In genomic region chr12:25100411-25101217, GRCm38 (mm10) we compare ENCODE assay signal across 8 mouse cellular contexts. TPM values are rescaled to one million over a fixed set of nuclear protein-coding genes. Genes with fewer than 3 reads are reported as not detected.
A peak's percentile ranks its signal among the peaks of the same experiment; 100 is the strongest.
DNase-seq lines count a peak whose midpoint lies in the region; ATAC-seq and TF ChIP-seq lines count a peak whose summit lies in the region.

No protein-coding gene starts in this region.

- peaks cover 55% of the 10 kb centered on the region for H3K4me1 ChIP-seq in megakaryocyte, embryonic 14.5 days
- no peaks in the 10 kb centered on the region for H3K4me1 ChIP-seq in heart, adult 2 months (ENCODE audit: control insufficient read depth, insufficient read depth, low read length)
- H3K4me1 ChIP-seq in liver, embryonic 11.5 days (replicated peaks; ENCODE audit: control insufficient read depth, insufficient read depth, low read length) = peaks cover 7% of the 10 kb centered on the region

- peaks cover 8% of the 10 kb centered on the region; the same call in 1 of the 2 replicates for H3K9me3 ChIP-seq in megakaryocyte, embryonic 14.5 days
- no peaks in the 10 kb centered on the region for H3K9me3 ChIP-seq in liver, embryonic 11.5 days (ENCODE audit: control insufficient read depth, low read length)

- H3K9ac ChIP-seq in heart, adult 2 months (ENCODE audit: low read depth, low read length) = peak overlapping the region; percentile 72
- H3K9ac ChIP-seq in liver, embryonic 11.5 days (ENCODE audit: low read depth, low read length) = peak overlapping the region; percentile 64

- intact Hi-C loops in heart, adult 2 months (cut with DNase I) = loop anchor here (2.0 kb wide), 2 partner anchors 18 to 60 kb away; no protein-coding TSS in a partner anchor

- DNase-seq in embryo, embryonic 10.5 days (ENCODE audit: low spot score) = peak; percentile 85
- peak; percentile 77 to 79 for DNase-seq in heart, adult 2 months
- DNase-seq in kidney, adult 8-10 months = peak; percentile 54 to 57
- DNase-seq in liver, embryonic 11.5 days (ENCODE audit: low spot score) = peak; percentile 64
- DNase-seq in neural tube, embryonic 10.5 days (ENCODE audit: extremely low spot score, low spot score) = peak; percentile 80
- peak; percentile 53 for DNase-seq in thymus, postnatal 4 days

- TF ChIP-seq CTCF in heart, adult 2 months (IDR thresholded peaks at IDR 0.05) = peak; percentile 55

- no peaks in the 10 kb centered on the region for H3K79me2 ChIP-seq in heart, adult 2 months (replicated peaks; ENCODE audit: control insufficient read depth, insufficient read depth, low read length)

- TF ChIP-seq POLR2A in heart, adult 2 months (IDR thresholded peaks at IDR 0.05; ENCODE audit: insufficient read depth, low read depth, low read length) = no peak

- H3K4me3 ChIP-seq in megakaryocyte, embryonic 14.5 days (replicated peaks) = peak overlapping the region; percentile 91
- H3K4me3 ChIP-seq in heart, adult 2 months = peak overlapping the region; percentile 63
- H3K4me3 ChIP-seq in liver, embryonic 11.5 days (ENCODE audit: low read depth, low read length) = peak overlapping the region; percentile 71

- ATAC-seq in megakaryocyte, adult 5-6 weeks (ENCODE audit: poor library complexity, severe bottlenecking) = no peak
- ATAC-seq in liver, embryonic 11.5 days (replicated peaks; ENCODE audit: low FRiP score) = no peak

- peaks cover 77% of the 10 kb centered on the region for H3K27me3 ChIP-seq in megakaryocyte, embryonic 14.5 days (replicated peaks)
- no peaks in the 10 kb centered on the region for H3K27me3 ChIP-seq in heart, adult 2 months (ENCODE audit: control insufficient read depth, insufficient read depth, low read length)
- peaks cover 69% of the 10 kb centered on the region for H3K27me3 ChIP-seq in liver, embryonic 11.5 days (replicated peaks; ENCODE audit: control insufficient read depth, insufficient read depth, low read length)

- H3K36me3 ChIP-seq in megakaryocyte, embryonic 14.5 days (replicated peaks; ENCODE audit: low read length) = no peaks in the 10 kb centered on the region
- H3K36me3 ChIP-seq in heart, adult 2 months (ENCODE audit: control insufficient read depth, insufficient read depth, low read length) = no peaks in the 10 kb centered on the region
- H3K36me3 ChIP-seq in liver, embryonic 11.5 days (ENCODE audit: control insufficient read depth, insufficient read depth, low read length) = no peaks in the 10 kb centered on the region

- WGBS in heart, adult 2 months = under 1% methylated on average over 59 of the region's 59 CpGs
- WGBS in liver, embryonic 11.5 days = under 1% methylated on average over 58 of the region's 59 CpGs

- H3K27ac ChIP-seq in heart, adult 2 months = peak overlapping the region; percentile 98
- peak overlapping the region; percentile 91 for H3K27ac ChIP-seq in liver, embryonic 11.5 days (ENCODE audit: low read depth, low read length)

- TF ChIP-seq EP300 in heart, adult 2 months (IDR thresholded peaks at IDR 0.05; ENCODE audit: insufficient read depth, low read depth, low read length) = no peak

- H3K4me2 ChIP-seq in liver, embryonic 11.5 days = peak overlapping the region; percentile 83

RNA-seq across cellular contexts. Expression of gene Id2, which starts 3.7 kb away (rescaled TPM):
- 8.1 TPM in 1 of 2 replicates, not detected in the other for polyA plus RNA-seq in megakaryocyte, embryonic 14.5 days (2012; ENCODE audit: insufficient read depth, low replicate concordance)
- 188 and 198 TPM in 2 replicates for total RNA-seq in megakaryocyte, adult 5-6 weeks (2015)
- total RNA-seq in megakaryocyte, adult 5-6 weeks (2017) = 96.7 and 108 TPM in 2 replicates
- total RNA-seq in heart, adult 2 months (2021) = 10 to 100 TPM in 1 of 2 experiments, 1 to 10 TPM in 1; 9.3 to 11.9 TPM
- 26.7 and 27.8 TPM in 2 replicates for polyA plus RNA-seq in heart, adult 2 months (2012; rRNA removed)
- 227 and 228 TPM in 2 replicates for polyA plus RNA-seq in liver, embryonic 11.5 days (2014; fragmentation: Nextera tagmentation; extraction: Ambion mirVana)
